Mouse (Mus musculus) spleen, adult 2 months (tissue): ENCODE measurements around the gene Camta2.

Source experiments
- CTCF ChIP-seq: fragments of 200-500 bp; IDR thresholded peaks from 2 replicates; pipeline ENCODE4 v1.5.1; 2011; ENCODE audit warnings: mild to moderate bottlenecking, inconsistent platforms; ENCODE audit not compliant: insufficient read depth, insufficient read length, insufficient replicate concordance; ENCODE audit errors: extremely low read depth
- POLR2A ChIP-seq: fragments of 200-500 bp; IDR thresholded peaks from 2 replicates; pipeline ENCODE4 v1.6.1; 2011; ENCODE audit warnings: low read depth, low read length, inconsistent platforms

DNA sequence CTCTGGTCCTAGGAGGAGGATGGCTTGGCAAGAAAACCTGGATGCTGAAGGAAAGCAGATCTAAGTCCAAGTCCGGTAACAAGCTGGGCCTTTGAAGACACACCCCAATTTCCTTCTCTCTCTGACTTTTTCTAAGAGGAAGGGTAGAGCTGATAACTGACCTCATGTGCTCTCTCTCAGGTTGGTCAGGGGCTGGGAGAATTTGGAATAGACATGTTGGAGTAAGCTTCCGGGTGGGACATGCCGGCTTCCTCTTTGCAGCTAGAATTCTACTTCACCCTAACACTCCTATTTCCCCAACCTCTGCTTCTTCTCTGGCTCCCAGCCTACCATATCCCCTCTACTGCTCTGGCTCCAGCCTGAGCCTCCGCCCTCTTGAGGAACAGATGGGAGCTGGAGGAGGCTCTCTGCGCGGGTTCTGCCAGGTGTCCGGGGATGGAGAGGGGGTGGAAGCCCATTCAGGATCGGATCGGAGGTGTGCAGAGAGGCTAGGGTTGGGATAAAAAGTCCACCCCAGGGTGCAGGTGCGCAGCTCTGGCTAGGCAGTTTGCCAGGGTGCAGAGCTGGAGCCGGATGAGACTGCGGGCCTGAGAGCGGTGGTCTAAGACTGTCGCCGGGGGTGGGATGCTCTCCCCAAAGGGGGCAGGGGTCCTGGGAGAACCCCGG is 871 bp downstream of the Camta2 start:
- TF ChIP-seq POLR2A (no peak), CTCF (no peak)
